Mouse (Mus musculus) cortical plate, adult 2 months (tissue): ENCODE measurements at regions not wholly inside any gene's neighbourhood (a gene's known extent, or its start where the extent isn't known, plus 50 kb on each side); places are given as distances from the start of the nearest gene placed in this dataset.
"Not testable (repeated sequence)": the region's sequence is repeated elsewhere in the genome, so short reads cannot be mapped to it uniquely, and the experiment has no call there.

Source experiments
- CTCF ChIP-seq: fragments of 200-500 bp; IDR thresholded peaks from 2 replicates; pipeline ENCODE4 v1.5.1; 2011; ENCODE audit warnings: mild to moderate bottlenecking, control low read depth, low read length; ENCODE audit not compliant: insufficient read depth; ENCODE audit errors: extremely low read depth
- POLR2A ChIP-seq: fragments of 200-500 bp; IDR thresholded peaks from 2 replicates; pipeline ENCODE4 v1.6.1; 2011; ENCODE audit warnings: mild to moderate bottlenecking, low read length, control low read depth; ENCODE audit not compliant: insufficient read depth; ENCODE audit errors: extremely low read depth

DNA sequence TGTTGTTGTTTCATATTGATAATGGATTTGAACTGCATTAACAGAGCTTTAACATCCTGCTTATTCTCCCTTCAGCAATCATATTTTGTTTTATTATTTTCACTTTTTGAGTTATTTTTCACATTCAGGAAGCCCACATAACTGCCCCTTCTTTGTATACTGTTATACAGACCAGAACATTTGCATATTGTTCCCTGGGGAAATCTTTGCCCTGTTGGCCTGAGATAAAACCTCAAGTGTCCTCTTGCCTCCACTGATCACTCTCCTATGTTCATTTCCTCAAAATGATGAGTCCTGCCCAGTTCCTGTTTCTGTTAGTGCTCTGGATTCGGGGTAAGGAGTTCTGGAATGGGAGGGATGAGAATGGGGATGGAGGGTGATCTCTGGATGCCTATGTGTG lies 73.9 kb upstream of the Tacstd2 start:
- TF ChIP-seq POLR2A, CTCF: not testable (repeated sequence)
